Mouse (Mus musculus): ENCODE data around the gene Hist1h1c. TPM values are rescaled to one million over a fixed set of nuclear protein-coding genes. Genes with fewer than 3 reads are reported as not detected.
"Not testable (repeated sequence)": the region's sequence is repeated elsewhere in the genome, so short reads cannot be mapped to it uniquely, and the experiment has no call there.

Gene Hist1h1c
- polyA plus RNA-seq, 1 experiment from 2014 or later: 13.6 TPM

DNA sequence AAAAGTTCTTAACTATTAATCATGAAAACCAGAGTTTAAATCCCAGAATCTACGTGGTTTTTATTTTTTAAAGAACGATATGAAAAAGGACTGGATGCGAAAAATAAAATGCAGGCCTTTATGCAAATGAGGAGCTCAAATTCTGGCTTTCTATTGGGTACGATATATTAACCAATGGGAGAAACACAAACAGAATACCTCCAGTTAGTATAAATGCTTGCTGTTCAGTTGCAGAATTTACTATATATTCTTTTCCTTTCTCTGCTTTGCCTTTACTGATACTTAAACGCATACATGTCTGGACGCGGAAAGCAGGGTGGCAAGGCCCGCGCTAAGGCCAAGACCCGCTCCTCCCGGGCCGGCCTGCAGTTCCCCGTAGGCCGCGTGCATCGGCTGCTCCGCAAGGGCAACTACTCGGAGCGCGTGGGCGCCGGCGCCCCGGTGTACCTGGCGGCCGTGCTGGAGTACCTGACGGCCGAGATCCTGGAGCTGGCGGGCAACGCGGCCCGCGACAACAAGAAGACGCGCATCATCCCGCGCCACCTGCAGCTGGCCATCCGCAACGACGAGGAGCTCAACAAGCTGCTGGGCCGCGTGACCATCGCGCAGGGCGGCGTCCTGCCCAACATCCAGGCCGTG is 12.3 kb downstream of the Hist1h1c start, which contains the start of gene Hist1h2ab:
Hist1h2ab (plus strand) TSS at position 288 of the 639 bp plus-strand sequence.
- H3K4me1 ChIP-seq; H3K9me3 ChIP-seq; H3K36me3 ChIP-seq; H3K27me3 ChIP-seq (replicated peaks): not testable (repeated sequence)
- H3K9ac ChIP-seq: peak within 1 kb of the TSS; percentile 55; the same call in 1 of the 2 replicates
- peak within 1 kb of the TSS; percentile 82 for H3K27ac ChIP-seq
- H3K4me2 ChIP-seq (replicated peaks): peak within 1 kb of the TSS; percentile 64
- under 1% methylated on average over 32 of the region's 47 CpGs for WGBS
- H3K4me3 ChIP-seq: peak within 1 kb of the TSS; percentile 35
- ATAC-seq (ENCODE audit: low FRiP score, low read depth): peak; percentile 34

DNA sequence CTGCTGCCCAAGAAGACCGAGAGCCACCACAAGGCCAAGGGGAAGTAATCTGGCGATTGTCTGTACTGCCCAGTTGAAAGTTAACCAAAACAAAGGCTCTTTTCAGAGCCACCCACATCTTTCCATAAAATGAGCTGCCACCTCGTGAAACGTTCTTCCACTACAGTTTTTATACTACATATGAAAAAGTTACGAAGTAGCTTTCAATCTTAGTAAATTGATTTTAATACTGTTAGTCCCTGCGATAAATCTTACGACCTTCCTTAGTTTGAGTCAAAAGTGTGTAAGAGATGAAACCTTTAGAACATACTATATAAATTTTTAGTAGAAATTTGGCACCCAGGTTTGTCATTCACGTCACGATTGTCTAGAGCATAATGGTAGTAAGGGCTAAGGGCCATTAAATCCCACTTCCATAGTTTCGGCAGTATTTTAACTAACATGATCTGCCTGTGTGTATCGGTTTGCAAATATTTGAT is 12.9 kb downstream of the Hist1h1c start:
- under 1% methylated on average over 11 of the region's 11 CpGs for WGBS
- 0 out of 2 replicates have a peak, but pooled peaks have one; percentile 27 for ATAC-seq (ENCODE audit: low FRiP score, low read depth)

DNA sequence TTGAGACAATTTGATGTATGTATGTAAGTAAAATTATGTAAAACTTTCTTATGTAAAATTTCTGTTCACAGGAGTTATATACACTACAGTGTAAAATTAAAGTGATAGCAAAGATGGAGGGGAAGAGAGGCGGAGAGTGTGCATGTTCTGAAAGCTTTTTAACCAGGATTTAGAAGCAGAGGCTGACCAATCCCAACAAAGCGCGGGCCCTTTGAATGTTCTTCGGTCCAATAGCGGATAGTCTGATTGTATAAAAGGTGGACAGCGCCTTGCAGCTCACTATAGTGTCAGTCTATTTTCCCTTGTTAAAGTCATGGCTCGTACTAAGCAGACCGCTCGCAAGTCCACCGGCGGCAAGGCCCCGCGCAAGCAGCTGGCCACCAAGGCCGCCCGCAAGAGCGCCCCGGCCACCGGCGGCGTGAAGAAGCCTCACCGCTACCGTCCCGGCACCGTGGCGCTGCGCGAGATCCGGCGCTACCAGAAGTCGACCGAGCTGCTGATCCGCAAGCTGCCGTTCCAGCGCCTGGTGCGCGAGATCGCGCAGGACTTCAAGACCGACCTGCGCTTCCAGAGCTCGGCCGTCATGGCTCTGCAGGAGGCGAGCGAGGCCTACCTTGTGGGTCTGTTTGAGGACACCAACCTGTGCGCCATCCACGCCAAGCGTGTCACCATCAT is 13.6 kb downstream of the Hist1h1c start, which contains the start of gene Hist1h3b:
Hist1h3b (plus strand) TSS at position 201 of the 675 bp plus-strand sequence.
- WGBS: under 1% methylated on average over 21 of the region's 47 CpGs
- not testable (repeated sequence) for H3K4me1 ChIP-seq

More for the DNA sequence above, 12.9 kb downstream of the Hist1h1c start:
- Histone ChIP-seq H3K9me3 (no peaks in the 10 kb centered on the region), H3K36me3 (no peaks in the 10 kb centered on the region), H3K27me3 (replicated peaks) (no peaks in the 10 kb centered on the region), H3K27ac (peak overlapping the region; percentile 32; the same call in 1 of the 2 replicates), H3K9ac (peak overlapping the region; percentile 55; the same call in 1 of the 2 replicates), H3K4me2 (replicated peaks) (peak overlapping the region; percentile 64), H3K4me3 (peak overlapping the region; percentile 35), H3K4me1 (peaks cover 5% of the 10 kb centered on the region; the same call in 1 of the 2 replicates)

DNA sequence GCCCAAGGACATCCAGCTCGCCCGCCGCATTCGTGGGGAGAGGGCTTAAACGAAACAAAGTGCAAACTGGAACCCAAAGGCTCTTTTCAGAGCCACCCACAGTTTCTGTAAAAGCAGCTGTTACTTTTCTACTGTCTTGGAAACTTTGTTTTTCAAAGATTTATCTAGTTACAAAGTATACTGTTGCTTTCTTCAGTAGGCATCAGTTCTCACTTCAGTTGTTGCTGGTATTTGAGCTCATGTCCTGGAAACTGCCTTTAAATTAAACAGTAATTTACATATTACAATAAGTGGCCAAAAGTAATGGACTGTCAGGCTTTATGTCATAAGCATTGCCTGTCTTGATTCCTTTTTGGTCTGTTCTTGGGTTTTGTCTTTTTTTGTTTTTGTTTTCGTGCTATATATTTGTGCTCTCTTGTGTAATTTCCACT is 14.1 kb downstream of the Hist1h1c start:
- no peak for ATAC-seq (ENCODE audit: low FRiP score, low read depth)
- Histone ChIP-seq H3K4me3 (peak overlapping the region; percentile 21), H3K4me1 (peaks cover 8% of the 10 kb centered on the region; the same call in 1 of the 2 replicates), H3K27me3 (replicated peaks) (no peaks in the 10 kb centered on the region), H3K9me3 (no peaks in the 10 kb centered on the region), H3K9ac (peak overlapping the region; percentile 53; the same call in 1 of the 2 replicates), H3K36me3 (no peaks in the 10 kb centered on the region), H3K4me2 (replicated peaks) (peak overlapping the region; percentile 64), H3K27ac (0 out of 2 replicates have a peak overlapping the region, but pooled peaks have one; percentile 8)
- 3% methylated on average over 6 of the region's 6 CpGs for WGBS

More for the DNA sequence above, 13.6 kb downstream of the Hist1h1c start, which contains the start of gene Hist1h3b:
- H3K36me3 ChIP-seq; H3K9me3 ChIP-seq; H3K27me3 ChIP-seq (replicated peaks): not testable (repeated sequence)
- H3K27ac ChIP-seq: peak within 1 kb of the TSS; percentile 82
- peak within 1 kb of the TSS; percentile 64 for H3K4me2 ChIP-seq (replicated peaks)
- peak within 1 kb of the TSS; percentile 35 for H3K4me3 ChIP-seq
- H3K9ac ChIP-seq: peak within 1 kb of the TSS; percentile 55; the same call in 1 of the 2 replicates
- peak; percentile 84 for ATAC-seq (ENCODE audit: low FRiP score, low read depth)

DNA sequence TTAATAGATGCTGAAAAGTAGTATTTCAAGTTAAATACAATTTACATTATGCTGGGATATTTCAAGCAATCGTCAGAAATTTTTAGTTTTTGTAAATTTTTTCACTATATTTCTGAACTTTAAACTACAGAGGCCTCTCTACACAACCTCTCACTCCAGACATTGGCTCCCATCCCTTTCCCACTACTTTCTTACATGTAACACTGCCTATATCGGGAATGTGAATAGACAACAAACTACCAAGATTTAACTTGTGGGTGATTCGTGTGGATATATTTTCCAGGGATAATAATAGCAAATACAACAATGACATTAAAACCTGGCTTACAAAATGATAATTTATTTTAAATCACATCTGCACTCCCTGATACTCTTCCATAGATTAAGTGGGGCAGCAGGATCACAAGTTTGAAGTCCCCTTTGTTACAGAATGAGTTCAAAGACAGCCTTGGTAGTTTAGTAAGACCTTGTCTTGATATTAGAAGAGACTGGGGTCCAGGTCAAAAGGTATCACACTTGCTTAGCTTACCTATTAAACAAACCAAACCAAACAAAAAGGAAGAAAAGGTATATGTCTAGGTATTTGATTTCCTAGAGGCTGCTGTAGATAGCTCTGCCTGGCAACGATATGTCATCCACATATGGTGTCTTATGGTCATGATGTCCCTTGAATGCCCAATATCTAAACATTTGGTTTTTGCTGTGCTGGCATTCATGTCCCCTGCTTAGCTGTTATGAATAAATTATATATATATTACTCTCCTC is 14.9 kb downstream of the Hist1h1c start:
- H3K4me1 ChIP-seq: peaks cover 3% of the 10 kb centered on the region; the same call in 1 of the 2 replicates
- no peaks in the 10 kb centered on the region for H3K36me3 ChIP-seq
- H3K4me2 ChIP-seq (replicated peaks): peak overlapping the region; percentile 64; the same call in 1 of the 2 replicates
- no peak overlapping the region for H3K27ac ChIP-seq
- 59% methylated on average over 4 of the region's 4 CpGs for WGBS
- no peaks in the 10 kb centered on the region for H3K9me3 ChIP-seq
- ATAC-seq (ENCODE audit: low FRiP score, low read depth): no peak
- H3K4me3 ChIP-seq: no peak overlapping the region
- H3K27me3 ChIP-seq (replicated peaks): no peaks in the 10 kb centered on the region
- no peak overlapping the region for H3K9ac ChIP-seq

DNA sequence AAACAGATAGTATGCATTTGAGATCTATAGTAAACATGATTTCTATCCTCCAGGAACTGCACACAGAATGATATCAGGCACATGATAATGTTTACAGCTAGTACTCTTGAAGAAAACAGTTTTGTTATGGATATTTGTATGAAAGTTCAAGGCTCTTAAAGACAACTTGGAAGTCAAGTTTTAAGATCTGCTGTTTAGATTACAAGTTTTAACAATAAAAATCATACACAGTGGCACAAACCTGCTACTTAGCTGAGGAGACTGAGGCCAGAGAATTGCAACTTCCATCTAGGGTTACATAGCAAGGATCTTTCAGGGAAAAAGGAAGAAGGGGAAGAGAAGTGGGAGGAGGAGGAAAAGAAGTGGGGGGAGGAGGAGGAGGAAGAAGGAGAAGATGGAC is 16.4 kb downstream of the Hist1h1c start:
- H3K4me3 ChIP-seq: no peak overlapping the region
- H3K9me3 ChIP-seq: no peaks in the 10 kb centered on the region
- ATAC-seq (ENCODE audit: low FRiP score, low read depth): no peak
- no peak overlapping the region for H3K27ac ChIP-seq
- H3K4me2 ChIP-seq (replicated peaks): no peak overlapping the region
- peaks cover 3% of the 10 kb centered on the region; the same call in 1 of the 2 replicates for H3K4me1 ChIP-seq
- no peaks in the 10 kb centered on the region for H3K27me3 ChIP-seq (replicated peaks)
- H3K9ac ChIP-seq: no peak overlapping the region
- H3K36me3 ChIP-seq: no peaks in the 10 kb centered on the region

DNA sequence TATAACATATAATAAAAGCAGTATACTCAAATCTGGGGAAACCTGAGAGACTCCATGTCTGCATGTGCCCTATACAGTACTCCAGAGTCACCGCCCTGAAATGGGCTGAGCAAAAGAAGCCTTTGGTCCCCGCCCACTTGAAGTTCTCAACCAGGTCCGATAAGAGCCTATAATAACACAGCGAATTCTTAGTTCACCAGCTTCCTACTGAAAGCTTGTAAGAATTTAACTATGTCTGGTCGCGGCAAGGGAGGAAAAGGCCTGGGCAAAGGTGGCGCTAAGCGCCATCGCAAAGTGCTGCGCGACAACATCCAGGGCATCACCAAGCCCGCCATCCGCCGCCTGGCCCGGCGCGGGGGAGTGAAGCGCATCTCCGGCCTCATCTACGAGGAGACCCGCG is 18.2 kb downstream of the Hist1h1c start, which contains the start of gene Hist1h4b:
Hist1h4b (plus strand) TSS at position 224 of the 400 bp plus-strand sequence.
- Histone ChIP-seq H3K36me3 (no peaks in the 10 kb centered on the region), H3K4me2 (replicated peaks) (peak within 1 kb of the TSS; percentile 62), H3K27me3 (replicated peaks) (no peaks in the 10 kb centered on the region), H3K9me3 (no peaks in the 10 kb centered on the region), H3K9ac (peak within 1 kb of the TSS; percentile 44), H3K4me3 (peak within 1 kb of the TSS; percentile 28), H3K27ac (peak within 1 kb of the TSS; percentile 46; the same call in 1 of the 2 replicates), H3K4me1 (peaks cover 9% of the 10 kb centered on the region; the same call in 1 of the 2 replicates)
- under 1% methylated on average over 20 of the region's 22 CpGs for WGBS
- ATAC-seq (ENCODE audit: low FRiP score, low read depth): peak; percentile 64

DNA sequence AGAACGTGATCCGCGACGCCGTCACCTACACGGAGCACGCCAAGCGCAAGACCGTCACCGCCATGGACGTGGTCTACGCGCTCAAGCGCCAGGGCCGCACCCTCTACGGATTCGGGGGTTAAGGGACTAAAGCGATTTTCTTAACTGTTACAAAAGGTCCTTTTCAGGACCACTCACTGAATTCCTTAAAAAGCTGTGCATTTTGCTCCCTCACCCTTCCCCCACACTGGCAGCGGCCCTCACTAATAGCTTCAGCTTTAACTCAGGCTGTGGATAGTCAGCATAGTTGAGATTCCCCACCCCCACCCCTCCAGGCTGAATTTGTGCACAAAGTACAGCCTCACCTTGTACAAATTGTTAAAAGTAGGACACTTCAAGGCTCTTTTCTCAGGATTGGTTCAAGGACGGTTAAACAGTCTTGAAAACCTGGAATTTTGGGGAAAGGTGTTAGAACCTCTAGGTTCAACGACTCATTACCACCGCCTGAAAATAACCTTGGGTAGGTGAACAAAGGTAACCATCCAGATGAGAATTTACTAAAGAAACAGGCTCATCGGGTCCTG is 18.7 kb downstream of the Hist1h1c start:
- Histone ChIP-seq H3K27ac (peak overlapping the region; percentile 46; the same call in 1 of the 2 replicates), H3K4me2 (replicated peaks) (peak overlapping the region; percentile 62), H3K4me1 (peaks cover 9% of the 10 kb centered on the region; the same call in 1 of the 2 replicates), H3K27me3 (replicated peaks) (no peaks in the 10 kb centered on the region), H3K4me3 (peak overlapping the region; percentile 28), H3K9me3 (no peaks in the 10 kb centered on the region), H3K9ac (peak overlapping the region; percentile 44), H3K36me3 (no peaks in the 10 kb centered on the region)
- ATAC-seq (ENCODE audit: low FRiP score, low read depth): no peak
- 2% methylated on average over 21 of the region's 23 CpGs for WGBS

DNA sequence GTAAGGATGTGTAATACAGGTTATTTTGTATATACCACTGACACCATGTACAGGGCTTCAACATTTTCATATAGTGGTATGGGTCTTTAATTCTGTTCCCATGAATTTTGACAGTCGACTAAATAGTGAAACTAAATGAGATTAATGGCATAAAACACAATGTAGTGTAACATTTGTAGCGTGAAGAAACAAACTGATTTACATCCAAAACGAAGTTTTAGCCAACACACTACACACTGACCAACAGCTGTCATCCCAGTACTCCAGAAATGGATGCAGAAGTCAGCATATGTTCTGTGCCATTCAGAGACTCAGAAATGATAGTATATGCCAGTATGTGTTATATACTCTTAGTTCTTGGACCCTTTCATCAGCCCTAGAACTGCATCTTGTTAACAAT is 19.3 kb downstream of the Hist1h1c start:
- ATAC-seq (ENCODE audit: low FRiP score, low read depth): no peak
- H3K4me2 ChIP-seq (replicated peaks): no peak overlapping the region; the same call in 1 of the 2 replicates
- no peaks in the 10 kb centered on the region for H3K36me3 ChIP-seq
- no peak overlapping the region for H3K4me3 ChIP-seq
- no peaks in the 10 kb centered on the region for H3K27me3 ChIP-seq (replicated peaks)
- H3K4me1 ChIP-seq: peaks cover 9% of the 10 kb centered on the region; the same call in 1 of the 2 replicates
- H3K9me3 ChIP-seq: no peaks in the 10 kb centered on the region
- 45% methylated on average over 3 of the region's 3 CpGs for WGBS
- H3K27ac ChIP-seq: no peak overlapping the region
- H3K9ac ChIP-seq: no peak overlapping the region

DNA sequence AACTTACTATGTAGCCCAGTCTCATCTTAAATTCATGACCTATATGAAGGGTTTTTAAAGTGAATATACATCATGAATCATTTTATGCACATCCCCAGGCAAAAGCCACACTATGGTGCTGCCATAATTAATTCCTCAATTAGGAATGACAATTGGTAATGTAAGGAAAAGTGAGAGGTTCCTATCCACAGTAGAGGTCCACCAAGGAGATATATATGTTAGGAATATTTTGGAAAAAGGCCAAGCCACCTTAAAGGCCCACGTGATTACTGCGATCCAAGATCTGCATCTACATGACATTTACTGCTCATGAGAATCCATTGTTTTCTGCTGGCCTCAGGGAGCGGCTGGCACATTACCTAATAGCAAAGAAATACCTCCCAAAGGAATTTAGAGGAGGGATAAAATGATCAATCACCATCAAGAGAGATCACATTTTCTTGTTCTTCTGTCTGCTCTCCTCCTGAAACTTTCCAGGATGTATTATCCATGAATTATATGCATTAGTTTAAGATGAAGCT is 20.7 kb downstream of the Hist1h1c start:
- ATAC-seq (ENCODE audit: low FRiP score, low read depth): no peak
- Histone ChIP-seq H3K9me3 (no peaks in the 10 kb centered on the region), H3K9ac (no peak overlapping the region), H3K27ac (no peak overlapping the region), H3K36me3 (no peaks in the 10 kb centered on the region), H3K4me2 (replicated peaks) (no peak overlapping the region), H3K4me3 (no peak overlapping the region), H3K4me1 (peaks cover 21% of the 10 kb centered on the region), H3K27me3 (replicated peaks) (no peaks in the 10 kb centered on the region)
- 38% methylated on average over 3 of the region's 3 CpGs for WGBS

DNA sequence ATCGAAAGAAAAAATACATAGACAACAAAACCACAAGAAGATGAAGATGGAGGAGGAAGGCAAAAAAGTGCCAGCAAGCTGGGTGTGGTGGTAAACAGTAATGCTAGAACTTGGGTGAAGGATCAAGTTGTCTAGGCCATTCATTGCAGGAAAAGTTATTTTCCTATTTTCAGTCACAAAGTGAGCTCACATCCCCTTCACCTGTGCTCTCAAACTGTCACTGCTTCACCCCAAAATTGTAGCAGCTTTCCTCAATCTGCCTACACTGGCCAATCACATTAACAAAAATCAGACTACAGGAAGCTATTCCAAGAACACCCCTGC is 21.3 kb downstream of the Hist1h1c start:
- H3K4me1 ChIP-seq: peaks cover 23% of the 10 kb centered on the region
- 0 out of 2 replicates have a peak overlapping the region, but pooled peaks have one; percentile 46 for H3K27ac ChIP-seq
- H3K36me3 ChIP-seq: no peaks in the 10 kb centered on the region
- no peaks in the 10 kb centered on the region for H3K9me3 ChIP-seq
- WGBS: 69% methylated on average over 1 of the region's 1 CpGs
- no peaks in the 10 kb centered on the region for H3K27me3 ChIP-seq (replicated peaks)
- peak overlapping the region; percentile 83 for H3K4me2 ChIP-seq (replicated peaks)
- peak overlapping the region; percentile 48; the same call in 1 of the 2 replicates for H3K9ac ChIP-seq
- H3K4me3 ChIP-seq: no peak overlapping the region
- no peak for ATAC-seq (ENCODE audit: low FRiP score, low read depth)

All from neural tube, embryonic 12.5 days (tissue).